Mouse (Mus musculus) megakaryocyte, embryonic 14.5 days (primary cell): Measurements from ENCODE around the gene Lrrc23.

ENCODE experiments used
- FLI1 ChIP-seq: IDR thresholded peaks from 2 replicates; pipeline ENCODE4 v1.6.1; 2012; ENCODE audit warnings: low read length, inconsistent platforms, mixed read lengths
- GATA1 ChIP-seq: IDR thresholded peaks from 3 replicates; pipeline ENCODE4 v1.6.1; 2012; ENCODE audit warnings: mixed read lengths, low read length, inconsistent platforms, borderline replicate concordance

GRCm38 (mm10) chr6:124740211-124740887 lies 39.2 kb downstream of the Lrrc23 start:
- TF ChIP-seq GATA1: no peak
- no peak for TF ChIP-seq FLI1
